Mouse (Mus musculus) embryonic fibroblast, embryonic 13.5 days (primary cell): Measurements from ENCODE around the gene Mospd2. TPM values are rescaled to one million over a fixed set of nuclear protein-coding genes. Genes with fewer than 3 reads are reported as not detected.

Source experiments
- H3K27ac ChIP-seq: 2 replicates; pipeline ENCODE4 v1.5.1; 2012; ENCODE audit warnings: low read length, control low read depth, inconsistent platforms; ENCODE audit not compliant: insufficient read depth
- H3K4me1 ChIP-seq: 2 replicates; pipeline ENCODE4 v1.6.1; 2011; ENCODE audit warnings: low read length; ENCODE audit not compliant: control insufficient read depth, insufficient read depth
- H3K4me3 ChIP-seq: 2 replicates; pipeline ENCODE4 v1.5.1; 2011; ENCODE audit warnings: mild to moderate bottlenecking, control low read depth, low read length; ENCODE audit not compliant: insufficient read depth
- CTCF ChIP-seq: IDR thresholded peaks from 2 replicates; pipeline ENCODE4 v1.5.1; 2011; ENCODE audit warnings: mild to moderate bottlenecking, control low read depth, low read length, moderate library complexity, borderline replicate concordance; ENCODE audit not compliant: insufficient read depth
- POLR2A ChIP-seq: IDR thresholded peaks from 2 replicates; pipeline ENCODE4 v1.6.1; 2011; ENCODE audit warnings: low read depth, mild to moderate bottlenecking, control low read depth, low read length, moderate library complexity
- polyA plus RNA-seq: library from polyadenylated mRNA; stranded (reverse); fragments of >200 nt; gene quantifications from 2 replicates; pipeline ENCODE4 v1.2.4, GENCODE M21; 2011; ENCODE audit warnings: low read depth; ENCODE audit not compliant: missing spikeins, insufficient read length

Gene Mospd2
- 35.9 and 36.8 TPM in 2 replicates for polyA plus RNA-seq

- Histone ChIP-seq H3K4me1 (peaks cover 2% of the 10 kb centered on the region; the same call in 1 of the 2 replicates), H3K4me3 (peak within 1 kb of the TSS; percentile 82), H3K27ac (no peak within 1 kb of the TSS)
- TF ChIP-seq CTCF, result no peak
- TF ChIP-seq POLR2A, result peak; percentile 72
Observed at GRCm38 (mm10) chrX:164980193-164980775, at the start of gene Mospd2, which contains the start of gene Fancb. Mospd2 (minus strand) TSS chrX:164980375. Fancb (plus strand) TSS chrX:164980592.

GRCm38 (mm10) chrX:165004779-165005324 is 24.7 kb upstream of the Mospd2 start, which contains the start of gene Gm17604:
Gm17604 (minus strand) TSS chrX:165004829.
- Histone ChIP-seq H3K4me1 (no peaks in the 10 kb centered on the region), H3K4me3 (no peak within 1 kb of the TSS), H3K27ac (no peak within 1 kb of the TSS)
- TF ChIP-seq POLR2A, result no peak
- no peak for TF ChIP-seq CTCF

DNA sequence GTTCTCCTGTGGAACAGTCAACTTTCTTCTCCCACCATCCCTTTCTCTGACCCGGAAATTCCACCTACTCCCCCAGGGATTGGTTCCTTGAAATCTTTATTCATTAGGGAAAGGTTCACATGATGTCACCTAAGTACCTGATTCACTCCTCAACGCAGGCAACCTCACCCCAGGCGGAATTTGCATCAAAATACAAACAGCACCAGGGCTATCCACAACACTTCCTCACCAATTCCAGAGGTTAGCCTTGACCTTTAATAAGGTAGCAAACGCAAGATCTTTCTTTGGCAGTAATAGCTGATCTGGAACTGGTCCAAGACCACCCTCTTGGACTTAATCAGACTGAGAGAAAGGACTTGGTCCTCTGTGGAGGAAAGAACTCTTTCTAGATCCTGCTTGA is 23.0 kb upstream of the Mospd2 start:
- TF ChIP-seq CTCF, result no peak
- TF ChIP-seq POLR2A, result no peak
- Histone ChIP-seq H3K4me3 (no peak overlapping the region), H3K27ac (no peak overlapping the region), H3K4me1 (no peaks in the 10 kb centered on the region)

DNA sequence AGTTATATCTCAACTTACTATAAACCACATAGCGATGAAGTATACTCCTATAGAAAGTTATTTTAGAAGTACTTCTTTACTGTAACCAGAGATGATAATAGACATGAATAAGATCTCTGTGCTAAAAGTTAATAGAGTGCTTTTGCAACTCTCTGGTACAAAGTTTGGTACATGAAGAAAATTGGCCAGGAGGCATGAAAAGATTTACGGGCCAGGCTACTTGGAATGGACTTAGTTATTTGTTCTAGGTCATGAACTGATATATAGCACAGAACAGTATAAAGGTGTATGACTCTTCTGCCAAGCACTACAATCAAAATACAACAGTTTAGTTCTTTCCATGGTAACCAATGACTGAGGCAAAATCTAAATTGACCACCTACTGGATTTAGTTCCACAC is 1.3 kb downstream of the Mospd2 start:
- H3K4me1 ChIP-seq, result peaks cover 2% of the 10 kb centered on the region; the same call in 1 of the 2 replicates
- H3K27ac ChIP-seq, result no peak overlapping the region
- TF ChIP-seq CTCF (no peak), POLR2A (no peak)
- no peak overlapping the region; the same call in 1 of the 2 replicates for H3K4me3 ChIP-seq

DNA sequence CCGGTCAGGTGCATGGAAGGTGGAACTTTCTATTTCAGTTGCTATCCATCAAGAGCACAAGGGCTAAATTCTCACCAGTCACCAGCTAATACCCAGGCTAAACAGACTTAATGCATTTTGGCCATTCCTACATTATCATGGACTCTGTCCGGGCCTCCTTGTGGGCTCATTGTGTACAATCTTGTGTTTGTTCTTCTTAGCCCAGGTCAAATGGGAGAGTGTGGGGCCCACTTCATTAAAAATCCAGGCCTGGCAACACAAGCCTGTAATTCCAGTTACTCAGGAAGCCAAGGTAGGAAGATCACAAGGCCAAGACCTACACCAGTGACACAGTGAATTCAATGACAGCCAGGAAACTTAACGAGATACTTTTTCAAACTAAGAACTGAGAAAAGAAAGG is 9.0 kb downstream of the Mospd2 start:
- H3K27ac ChIP-seq, result no peak overlapping the region
- no peak for TF ChIP-seq POLR2A
- TF ChIP-seq CTCF, result no peak
- peaks cover 2% of the 10 kb centered on the region; the same call in 1 of the 2 replicates for H3K4me1 ChIP-seq
- H3K4me3 ChIP-seq, result no peak overlapping the region

GRCm38 (mm10) chrX:164965750-164966448 is 14.3 kb downstream of the Mospd2 start:
- no peak for TF ChIP-seq POLR2A
- H3K4me3 ChIP-seq, result no peak overlapping the region
- H3K27ac ChIP-seq, result no peak overlapping the region
- H3K4me1 ChIP-seq, result no peaks in the 10 kb centered on the region

DNA sequence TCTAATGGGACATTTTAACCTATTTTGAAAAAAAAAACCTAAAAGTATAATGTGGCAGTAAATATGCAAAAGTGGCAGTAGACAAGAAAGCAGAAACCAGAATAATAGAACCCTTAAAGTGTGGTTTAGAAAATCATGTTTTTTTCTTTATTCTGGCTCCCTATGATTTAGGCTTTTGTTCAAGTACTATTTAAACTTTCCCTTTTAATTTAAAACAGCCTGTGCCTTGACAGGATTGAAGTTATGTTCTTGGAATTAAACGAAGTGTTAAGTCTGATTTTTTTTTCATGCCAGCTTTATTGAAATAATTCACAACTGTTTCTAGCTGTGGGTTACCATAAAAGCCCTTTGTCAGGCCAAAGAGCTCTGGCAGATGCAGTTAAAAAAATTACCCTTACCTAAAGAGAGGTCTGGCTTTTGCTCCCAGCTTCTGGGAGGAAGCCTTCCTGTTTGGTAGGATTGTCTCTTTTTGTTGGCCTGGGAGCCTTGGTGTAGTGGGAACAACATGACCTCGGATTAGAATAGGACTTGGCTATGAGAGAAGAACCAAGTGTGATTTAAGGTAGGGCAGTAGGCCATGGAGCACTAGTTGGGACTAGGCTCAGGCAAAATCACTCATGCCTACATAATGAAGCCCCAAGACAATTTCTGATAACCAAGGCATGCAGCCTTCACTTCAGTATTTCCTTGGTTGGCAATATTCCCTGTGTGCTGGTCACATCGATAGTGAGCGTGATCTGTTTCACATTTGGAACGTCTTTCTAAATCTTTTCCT is 27.4 kb downstream of the Mospd2 start:
- Histone ChIP-seq H3K27ac (no peak overlapping the region), H3K4me1 (no peaks in the 10 kb centered on the region), H3K4me3 (no peak overlapping the region)
- no peak for TF ChIP-seq CTCF
- no peak for TF ChIP-seq POLR2A

GRCm38 (mm10) chrX:164951858-164952576 is 28.2 kb downstream of the Mospd2 start:
- H3K27ac ChIP-seq, result no peak overlapping the region
- TF ChIP-seq POLR2A, result no peak
- no peak for TF ChIP-seq CTCF
- no peak overlapping the region for H3K4me3 ChIP-seq
- no peaks in the 10 kb centered on the region for H3K4me1 ChIP-seq

- Histone ChIP-seq H3K27ac (no peak overlapping the region), H3K4me1 (no peaks in the 10 kb centered on the region), H3K4me3 (no peak overlapping the region)
- TF ChIP-seq CTCF (no peak), POLR2A (no peak)
Observed at GRCm38 (mm10) chrX:164941540-164941939, 38.6 kb downstream of the Mospd2 start.
